Mouse (Mus musculus) fat pad, adult 2 months (tissue): Measurements from ENCODE around the gene Rasl12.

Experiments used
- DNase-seq: peaks from one replicate; pipeline ENCODE4 v3.0.0-alpha.2; 2011; ENCODE audit warnings: low read depth, low spot score; ENCODE audit errors: extremely low read depth

Rasl12 gene

DNA sequence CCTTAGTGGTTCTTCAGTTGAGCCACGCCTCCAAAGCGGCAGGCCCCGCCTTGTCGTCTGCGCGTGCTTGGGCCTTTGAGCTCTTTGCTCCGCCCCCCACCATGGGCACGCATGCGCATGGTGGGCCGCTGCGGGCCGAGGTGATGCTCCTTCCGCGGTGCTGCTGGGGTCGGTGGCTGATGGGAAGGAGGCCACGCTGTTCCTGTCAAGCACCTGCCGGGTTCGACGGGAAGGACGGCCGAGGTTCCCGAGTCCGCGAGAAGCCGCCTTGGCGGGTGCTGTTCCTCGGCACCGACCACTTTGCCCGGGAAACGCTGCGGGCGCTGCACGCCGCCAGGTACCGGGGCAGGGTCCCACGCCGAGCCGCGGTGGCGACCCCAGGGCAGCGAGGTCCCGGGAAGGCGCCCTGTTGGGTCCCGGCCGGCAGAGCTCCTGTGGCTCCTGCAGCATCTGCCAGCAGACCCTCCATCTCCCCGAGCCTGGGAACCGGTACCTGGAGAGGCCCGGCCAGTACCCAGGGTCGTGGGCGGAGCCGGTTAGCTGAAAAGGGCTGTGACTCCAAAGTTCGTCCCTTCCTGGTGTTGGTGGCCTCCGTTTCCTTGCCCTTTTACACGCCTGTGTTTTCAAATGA is 37.5 kb downstream of the Rasl12 start, which contains the start of gene Mtfmt:
Gene Mtfmt (plus strand): TSS at position 112 of the 631 bp plus-strand sequence.
- DNase-seq: no peak

DNA sequence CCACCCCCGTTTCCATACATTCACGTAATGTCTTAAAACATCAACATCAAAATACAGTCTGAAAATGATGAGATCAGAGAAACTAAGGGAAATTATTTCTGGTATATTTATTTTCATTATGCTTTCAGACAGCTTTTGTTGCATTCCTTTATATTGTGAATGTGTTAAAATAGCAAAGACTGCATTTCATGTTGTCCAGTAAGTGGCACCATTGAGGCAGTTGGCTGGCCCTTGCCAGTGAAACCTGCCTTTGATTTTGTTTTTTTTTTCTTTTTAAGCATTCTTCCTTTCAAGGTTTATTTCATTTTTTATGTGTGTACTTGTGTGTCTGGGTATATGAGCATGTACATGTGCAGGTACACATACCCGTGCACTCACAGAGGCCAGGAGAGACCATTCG is 46.4 kb downstream of the Rasl12 start:
- DNase-seq: no peak

DNA sequence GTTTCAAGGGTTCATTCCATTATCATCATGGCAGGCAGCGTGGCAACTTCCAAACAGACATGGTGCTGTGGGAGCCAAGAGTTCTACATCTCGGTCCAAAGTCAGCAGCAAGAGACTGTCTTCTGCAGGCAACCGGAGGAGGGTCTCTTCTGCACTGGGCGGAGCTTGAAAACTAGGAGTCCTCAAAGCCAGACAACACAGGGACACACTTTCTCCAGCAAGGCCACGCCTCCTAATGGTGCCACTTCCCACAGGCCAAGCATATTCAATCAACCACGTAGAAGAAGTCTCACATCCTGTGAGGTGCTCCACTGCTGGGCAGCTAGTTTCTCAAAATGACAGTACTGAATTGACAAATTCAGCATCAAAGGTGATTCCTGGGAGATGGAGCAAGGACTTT is 49.6 kb downstream of the Rasl12 start:
- no peak for DNase-seq

DNA sequence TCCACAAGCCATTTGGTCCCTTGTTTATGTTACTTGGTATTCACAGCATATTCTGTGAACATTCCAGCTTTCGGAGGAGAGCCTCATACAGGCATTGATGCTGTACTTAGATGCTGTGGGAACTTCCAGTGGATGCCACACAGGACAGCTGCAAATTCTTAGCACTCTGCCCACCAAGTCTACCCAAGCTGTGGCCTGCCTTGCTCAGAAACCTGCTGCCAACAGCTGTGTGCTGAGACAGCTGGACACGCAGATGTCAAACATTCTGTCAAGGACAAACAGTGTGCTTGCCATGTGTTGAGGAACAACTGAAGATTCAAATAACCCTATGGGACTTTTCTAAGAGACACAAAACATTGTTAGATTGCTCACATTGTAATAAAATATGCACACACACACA is 60.7 kb downstream of the Rasl12 start:
- no peak for DNase-seq

DNA sequence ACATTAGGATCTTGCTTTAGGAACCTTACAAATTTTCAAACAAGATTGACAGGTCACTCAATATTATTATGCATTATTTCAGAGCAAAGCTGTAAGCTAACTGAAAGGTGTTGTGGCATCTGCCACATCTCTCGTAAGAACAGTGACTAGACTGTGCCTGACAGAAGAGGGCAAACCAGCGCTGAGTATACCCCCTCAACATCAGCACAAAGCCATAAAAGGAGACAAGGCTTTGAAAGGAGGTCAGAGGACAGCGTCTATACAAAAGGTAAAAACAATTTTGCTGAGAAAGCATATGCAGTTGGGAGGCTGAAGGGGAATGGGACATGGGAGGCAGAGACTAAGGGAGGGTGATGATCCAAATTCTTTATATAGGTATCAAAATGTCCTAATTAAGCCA is 61.9 kb downstream of the Rasl12 start:
- no peak for DNase-seq

DNA sequence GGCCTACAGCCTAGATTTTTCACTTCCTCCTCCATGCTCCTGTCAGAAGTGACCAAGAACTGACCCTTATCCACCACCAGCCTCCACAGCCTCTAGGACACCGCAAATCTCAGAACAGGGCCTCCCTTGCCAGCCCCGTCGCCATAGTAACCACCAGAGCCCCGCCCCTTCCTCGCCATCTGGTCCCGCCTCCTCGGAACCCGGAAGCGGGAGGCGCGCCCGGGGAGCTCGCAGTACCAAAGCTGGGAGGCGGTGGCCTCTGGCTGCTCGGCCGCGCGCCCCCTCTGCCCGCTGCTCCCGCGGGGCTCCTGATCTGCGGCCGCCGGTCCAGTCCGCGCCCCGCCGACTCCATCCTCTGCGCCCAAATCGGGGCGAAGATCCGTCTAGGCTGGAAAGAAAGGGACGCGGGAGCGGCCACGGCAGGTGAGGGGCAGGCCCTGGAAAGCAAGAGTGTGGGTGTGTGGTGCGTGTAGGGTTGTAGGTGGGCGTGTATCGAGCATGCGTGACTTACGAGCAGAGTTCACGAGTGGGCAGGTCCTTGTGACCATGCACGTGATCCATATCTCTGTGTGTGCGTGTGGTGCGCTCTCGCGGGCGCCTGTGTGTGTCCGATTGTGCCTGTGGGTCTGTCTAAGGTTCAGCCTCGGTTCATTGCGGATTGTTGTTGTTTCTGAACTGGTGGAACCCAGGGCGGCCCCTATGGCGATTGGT is 62.6 kb downstream of the Rasl12 start, which contains the start of gene Spg21:
Gene Spg21 (plus strand): TSS at position 216 of the 711 bp plus-strand sequence.
- no peak for DNase-seq

DNA sequence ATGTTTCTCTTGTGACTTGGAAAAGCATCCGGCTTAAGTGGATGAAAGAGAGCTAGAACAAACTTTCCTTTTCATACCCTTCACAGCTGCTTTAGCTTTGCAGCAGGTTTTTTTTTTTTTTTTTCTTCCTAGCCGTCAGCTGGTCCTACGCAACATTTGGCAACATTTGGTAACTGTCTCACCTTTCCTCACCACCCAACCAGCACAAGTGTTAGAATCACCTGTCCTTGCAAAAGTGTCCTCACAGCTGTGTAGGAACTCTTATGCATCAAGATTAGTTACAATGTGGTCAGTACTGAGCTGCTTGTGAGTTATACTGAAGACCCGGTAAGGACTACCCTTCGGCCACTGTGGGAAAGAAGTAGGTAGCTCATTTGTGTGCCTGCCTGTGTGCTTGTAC is 64.2 kb downstream of the Rasl12 start:
- DNase-seq: peak; percentile 31

DNA sequence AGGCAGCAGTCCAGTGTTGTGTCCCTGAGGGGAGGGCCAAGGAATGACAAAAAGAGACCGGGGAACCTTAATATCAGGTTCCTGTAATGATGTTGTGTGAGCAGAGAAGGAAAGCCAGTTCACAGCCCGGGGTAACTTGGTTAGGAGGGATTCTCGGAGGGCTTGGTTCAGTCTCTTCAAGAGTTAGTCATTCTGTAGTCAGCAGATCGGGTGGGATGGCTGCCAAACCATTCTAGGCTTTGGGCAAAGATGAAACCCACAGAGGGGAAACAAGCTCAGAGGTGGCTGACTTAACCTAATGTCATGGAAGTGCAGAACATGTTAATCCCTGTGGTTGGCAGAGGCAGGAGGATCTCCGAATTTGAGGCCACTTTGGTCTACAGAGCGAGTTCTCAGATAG is 65.9 kb downstream of the Rasl12 start:
- no peak for DNase-seq
